Mouse (Mus musculus) left cerebral cortex, postnatal 10 days (tissue): ENCODE measurements around the gene N4bp1. TPM values are rescaled to one million over a fixed set of nuclear protein-coding genes. Genes with fewer than 3 reads are reported as not detected.

ENCODE experiments used
- DNase-seq, 2 experiments: peaks; one replicate each; pipeline ENCODE4 v3.0.0; 2021 to 2022; ENCODE audit warnings: low spot score in 2 of 2, mixed read lengths in 1 of 2; ENCODE audit errors: extremely low spot score in 1 of 2
- intact Hi-C: fragments of 180-260 bp; cut with DNase I; formaldehyde crosslinking; loops from one replicate; pipeline ENCODE4 v1.15.1; 2025
- total RNA-seq, 2 experiments: library from RNA; stranded (reverse); gene quantifications; 2 replicates each; pipeline ENCODE4 v1.2.3; 2021

The N4bp1 gene
- total RNA-seq, 2 experiments from 2014 or later, result 23.2 to 24.7 TPM

GRCm38 (mm10) chr8:86837234-86837633 lies 47.8 kb downstream of the N4bp1 start:
- intact Hi-C loops, result no loop called here
- no peak for DNase-seq

- DNase-seq, result no peak
- intact Hi-C loops, result no loop called here
Measured at GRCm38 (mm10) chr8:86835881-86836280, 49.2 kb downstream of the N4bp1 start.

DNA sequence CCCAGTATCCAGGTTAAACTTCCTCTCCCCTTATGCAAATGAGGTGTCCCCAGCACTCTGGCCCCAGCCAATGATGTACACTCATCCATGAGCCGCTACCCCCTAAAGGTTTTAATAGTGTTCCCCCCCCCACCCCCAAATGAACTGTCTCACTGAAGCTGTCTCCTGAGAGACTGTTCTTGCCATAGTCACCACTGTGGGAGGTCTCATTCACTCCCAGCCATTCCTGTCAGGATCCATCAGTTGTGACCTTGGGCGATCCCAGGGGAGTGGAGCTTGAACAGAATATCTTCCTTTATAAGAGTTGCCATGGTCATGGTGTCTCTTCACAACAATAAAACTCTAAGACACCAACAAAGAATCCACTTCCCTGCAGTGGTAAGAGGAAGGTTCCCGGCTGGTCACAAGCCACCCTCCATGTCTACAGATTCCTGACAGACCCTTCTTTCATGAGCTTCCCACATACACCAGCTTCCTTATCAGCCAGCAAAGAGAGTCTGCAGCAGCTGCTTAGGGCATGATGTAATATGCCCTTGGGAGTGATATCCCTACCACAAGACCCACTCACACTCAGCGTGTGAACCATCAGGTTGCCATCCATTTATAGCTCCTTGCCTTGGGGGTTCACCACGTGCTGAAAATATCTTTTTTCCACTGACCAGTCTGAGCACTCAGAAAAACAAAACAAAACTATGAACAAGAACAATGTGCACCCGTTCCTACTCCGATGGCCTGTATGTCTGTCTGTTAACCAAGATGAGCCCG lies 50.4 kb downstream of the N4bp1 start:
- intact Hi-C loops, result no loop called here
- no peak for DNase-seq

- intact Hi-C loops, result no loop called here
- no peak for DNase-seq
Measured at GRCm38 (mm10) chr8:86833937-86834336, 51.1 kb downstream of the N4bp1 start.

GRCm38 (mm10) chr8:86828925-86829324 lies 56.1 kb downstream of the N4bp1 start:
- no peak for DNase-seq
- intact Hi-C loops, result no loop called here

GRCm38 (mm10) chr8:86827199-86827598 lies 57.9 kb downstream of the N4bp1 start:
- DNase-seq, result no peak
- intact Hi-C loops, result no loop called here

DNA sequence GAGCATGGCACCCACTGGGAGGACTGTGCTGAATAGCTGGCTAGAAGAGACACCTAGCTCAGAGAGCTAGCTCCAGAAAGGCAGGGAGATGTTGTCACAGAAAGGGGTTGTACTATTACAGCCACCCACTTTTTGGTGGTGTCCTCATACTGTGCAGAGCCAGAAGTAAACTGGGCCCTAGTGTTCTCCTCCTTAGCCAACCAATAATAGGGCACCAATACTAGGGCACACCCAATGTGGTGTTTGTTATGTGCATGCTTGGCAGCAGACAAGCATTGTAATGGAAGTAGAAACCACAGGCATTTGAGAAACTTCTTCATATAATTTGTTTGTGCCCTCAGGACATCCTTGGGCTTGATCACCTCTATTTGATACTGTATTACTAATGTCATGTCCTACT lies 58.5 kb downstream of the N4bp1 start:
- intact Hi-C loops, result no loop called here

DNA sequence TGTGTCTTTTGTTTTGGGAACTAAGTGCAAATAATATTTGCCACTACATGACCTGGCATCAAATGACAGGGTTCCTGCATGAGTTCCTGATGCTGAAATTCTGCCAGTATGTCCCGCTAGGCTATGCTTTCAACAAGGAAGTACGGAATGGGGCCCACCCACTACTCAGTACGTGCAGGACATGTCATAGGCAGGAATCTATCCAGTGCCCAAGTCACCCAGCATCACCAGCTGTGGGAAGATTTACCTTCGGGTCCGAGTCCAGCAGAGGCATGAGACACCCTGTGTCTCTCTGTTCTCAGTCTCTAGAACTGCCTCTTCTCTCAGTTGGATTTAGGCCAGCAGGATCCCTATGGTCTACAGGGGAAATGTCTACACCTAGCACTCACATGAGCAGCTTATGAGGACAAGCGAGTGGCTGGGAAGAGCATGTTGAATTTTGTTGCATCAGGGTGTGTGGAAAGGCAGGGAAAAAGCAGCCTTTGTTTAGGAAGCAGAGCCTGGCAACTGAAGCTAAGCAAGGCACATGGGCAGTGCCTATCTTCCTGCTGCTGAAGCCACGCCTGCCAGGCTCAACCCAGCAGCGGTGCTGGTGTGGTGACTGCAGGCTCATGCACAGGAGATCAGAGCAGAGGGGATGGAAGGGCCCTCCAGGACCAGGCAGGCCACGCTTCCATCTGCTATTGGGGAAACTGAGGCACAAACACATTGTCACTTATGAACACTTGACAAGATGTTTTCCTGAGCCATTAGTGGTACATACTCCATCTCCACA lies 59.2 kb downstream of the N4bp1 start:
- intact Hi-C loops, result no loop called here
- DNase-seq, result no peak

More for the DNA sequence above, 58.5 kb downstream of the N4bp1 start:
- DNase-seq, result no peak

DNA sequence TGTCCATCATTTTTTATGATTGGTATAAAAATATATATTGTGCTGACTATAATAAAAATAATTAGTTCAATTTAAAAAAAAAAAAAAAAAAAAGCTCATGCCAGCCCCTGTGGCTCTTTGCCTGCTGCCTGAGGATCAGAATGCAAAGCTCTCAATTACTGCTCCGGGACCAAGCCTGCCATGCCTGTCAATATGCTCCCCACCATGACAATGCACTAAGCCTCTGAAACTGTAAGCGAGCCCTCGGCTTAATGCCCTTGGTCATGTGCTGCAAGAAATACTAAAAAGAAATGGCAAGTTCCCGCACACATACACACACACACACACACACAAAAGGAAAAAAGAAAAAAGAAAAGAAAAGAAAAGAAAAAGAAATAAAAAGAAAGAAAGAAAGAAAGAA lies 60.3 kb downstream of the N4bp1 start:
- no peak for DNase-seq
- intact Hi-C loops, result no loop called here

DNA sequence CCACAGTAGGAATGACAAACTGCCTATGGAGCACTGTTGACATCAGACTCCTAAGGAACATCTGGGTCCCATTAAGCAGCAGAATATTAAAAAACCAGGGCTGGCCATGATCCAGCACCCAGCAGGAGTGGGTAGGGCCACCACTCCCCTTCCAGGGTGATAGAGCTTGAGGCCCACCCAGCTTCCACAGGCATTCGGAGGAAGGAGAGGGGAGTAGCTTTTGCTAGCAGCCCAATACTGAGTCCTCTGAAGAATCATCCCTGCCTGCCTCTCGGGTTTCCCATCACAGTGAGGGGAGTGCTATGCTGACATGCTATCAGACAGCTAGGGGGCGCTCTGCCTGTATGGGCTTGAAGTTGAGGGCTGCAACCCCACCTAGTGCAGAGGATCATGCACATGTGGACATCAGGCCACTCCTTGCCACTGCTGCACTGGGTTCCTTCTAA lies 64.3 kb downstream of the N4bp1 start:
- peak in 1 of 2 experiments; percentile 75 for DNase-seq
- intact Hi-C loops, result no loop called here

GRCm38 (mm10) chr8:86820186-86820755 lies 64.8 kb downstream of the N4bp1 start:
- DNase-seq, result no peak
- intact Hi-C loops, result no loop called here

GRCm38 (mm10) chr8:86819426-86819825 lies 65.6 kb downstream of the N4bp1 start:
- no peak for DNase-seq
- intact Hi-C loops, result no loop called here

DNA sequence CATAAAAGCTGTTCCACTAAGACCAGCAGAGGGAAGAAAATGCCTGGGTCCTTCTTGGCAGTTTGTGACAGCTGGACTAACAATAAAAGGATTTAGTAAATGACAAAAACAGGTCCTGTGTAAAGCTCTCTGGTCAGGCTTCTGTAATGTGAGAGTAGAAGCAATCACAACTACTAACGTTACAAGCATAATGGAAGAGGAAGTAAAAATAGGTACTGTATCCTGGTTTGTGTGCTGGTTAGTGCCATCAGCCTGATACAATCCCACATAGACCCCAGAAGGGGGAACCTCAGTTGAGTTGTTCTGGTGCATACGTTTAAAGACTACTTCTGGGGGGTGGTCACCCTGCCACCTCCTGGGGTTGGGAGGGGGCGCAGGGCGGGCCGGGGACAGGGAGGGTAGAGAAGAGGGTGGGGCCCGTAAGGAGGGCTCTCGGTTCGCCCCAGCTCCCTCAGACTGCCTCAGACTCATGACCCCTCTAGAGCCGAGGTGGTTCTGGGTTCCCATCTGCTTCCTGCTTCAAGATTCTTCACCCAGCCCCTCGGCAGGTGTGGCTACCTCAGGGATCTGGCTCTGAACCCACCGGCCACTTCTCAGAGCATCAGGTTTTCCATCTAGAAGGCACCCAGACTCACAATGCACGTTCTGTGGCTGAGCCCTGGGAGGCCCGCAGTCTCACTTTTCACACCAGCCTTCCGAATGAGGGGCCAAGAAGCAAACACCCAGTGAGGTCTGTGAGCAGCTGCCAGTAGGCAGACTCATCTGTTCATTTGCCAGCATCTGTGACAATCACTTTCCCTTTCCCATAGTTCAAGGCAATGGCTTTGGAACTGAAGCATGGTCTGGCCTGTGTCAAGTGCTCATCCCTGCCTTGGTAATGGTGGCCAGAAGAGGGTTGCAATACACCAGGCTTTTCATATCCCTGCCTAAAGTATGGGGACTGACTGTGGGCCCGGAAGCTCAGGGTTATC lies 75.8 kb downstream of the N4bp1 start:
- intact Hi-C loops, result no loop called here
- no peak for DNase-seq

- DNase-seq, result no peak
Measured at GRCm38 (mm10) chr8:86808239-86808638, 76.8 kb downstream of the N4bp1 start.

GRCm38 (mm10) chr8:86801988-86802387 lies 83.1 kb downstream of the N4bp1 start:
- DNase-seq, result no peak
- intact Hi-C loops, result no loop called here

More at GRCm38 (mm10) chr8:86808239-86808638, 76.8 kb downstream of the N4bp1 start:
- intact Hi-C loops, result no loop called here

- DNase-seq, result no peak
- intact Hi-C loops, result no loop called here
Measured at GRCm38 (mm10) chr8:86800966-86801365, 84.1 kb downstream of the N4bp1 start.

DNA sequence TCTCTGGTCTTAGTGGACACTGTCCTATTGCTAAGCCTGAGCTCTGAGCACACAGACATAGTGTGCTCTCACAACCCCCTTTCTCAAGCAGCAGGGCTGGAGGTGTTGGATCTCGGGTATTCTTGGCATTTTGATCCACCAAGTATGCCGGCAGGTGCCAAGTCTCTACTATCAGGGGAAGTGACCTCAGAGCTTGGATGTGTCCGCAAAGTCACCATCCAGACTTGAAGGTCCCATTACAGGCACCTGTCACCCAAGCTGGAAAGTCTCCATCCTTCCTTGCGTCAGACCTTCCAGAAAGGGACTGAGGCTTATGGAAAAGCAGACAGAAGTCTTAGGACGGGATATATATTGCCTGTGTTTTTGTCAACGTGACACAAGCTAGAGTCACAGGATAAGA lies 86.9 kb downstream of the N4bp1 start:
- intact Hi-C loops, result no loop called here
- DNase-seq, result no peak

- intact Hi-C loops, result no loop called here
Measured at GRCm38 (mm10) chr8:86797705-86798104, 87.4 kb downstream of the N4bp1 start.

DNA sequence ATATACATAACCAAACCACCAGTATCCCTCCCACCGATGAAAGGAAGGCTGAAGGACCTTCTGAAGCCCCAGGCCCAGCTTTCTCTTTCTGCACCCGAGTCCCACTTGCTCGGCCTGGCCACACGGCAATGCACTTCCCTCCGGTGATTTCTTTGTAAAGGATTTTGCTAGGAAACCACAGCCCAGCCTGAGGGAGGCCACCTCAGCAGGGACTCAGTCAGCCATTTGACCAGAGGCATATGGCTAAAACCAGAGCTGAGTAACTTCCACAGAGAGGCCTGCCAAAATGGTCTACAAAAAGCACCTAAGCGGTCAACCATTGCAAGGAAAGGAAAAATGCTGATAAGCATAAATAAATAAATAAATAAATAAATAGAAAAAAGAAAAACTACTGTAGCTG lies 90.3 kb downstream of the N4bp1 start:
- no peak for DNase-seq
- intact Hi-C loops, result no loop called here

More at GRCm38 (mm10) chr8:86797705-86798104, 87.4 kb downstream of the N4bp1 start:
- DNase-seq, result no peak
